9 mouse cellular contexts compared by ENCODE assay signal in genomic region chr7:116262101-116262500, GRCm38 (mm10). TPM values are rescaled to one million over a fixed set of nuclear protein-coding genes. Genes with fewer than 3 reads are reported as not detected.
DNase-seq lines count a peak whose midpoint lies in the region; ATAC-seq and TF ChIP-seq lines count a peak whose summit lies in the region.
"Had no signal": no experiment of that assay in that cellular context is flagged by ENCODE, and none has a peak within 500 bp of the region (broad histone marks: within the 10 kb centered on the region; RNA-seq: fewer than 3 reads in every experiment).

No protein-coding gene starts in this region.

- no peaks in the 10 kb centered on the region for H3K36me3 ChIP-seq in intestine, embryonic 14.5 days (ENCODE audit: control insufficient read depth, insufficient read depth, low read length)
- H3K36me3 ChIP-seq in intestine, embryonic 16.5 days (ENCODE audit: control insufficient read depth, insufficient read depth, low read length): no peaks in the 10 kb centered on the region
- peaks cover 7% of the 10 kb centered on the region for H3K36me3 ChIP-seq in G1E (replicated peaks)
- H3K36me3 ChIP-seq in forebrain, embryonic 15.5 days: no peaks in the 10 kb centered on the region
- no peaks in the 10 kb centered on the region for H3K36me3 ChIP-seq in lung, embryonic 16.5 days (ENCODE audit: control insufficient read depth, insufficient read depth, low read length)
- H3K36me3 ChIP-seq in limb, embryonic 10.5 days: no peaks in the 10 kb centered on the region
- H3K36me3 ChIP-seq: neural tube, embryonic 12.5 days had no signal

- H3K4me1 ChIP-seq in intestine, embryonic 14.5 days (replicated peaks; ENCODE audit: control insufficient read depth, insufficient read depth, low read length): peaks cover 4% of the 10 kb centered on the region; the same call in 1 of the 2 replicates
- peaks cover 23% of the 10 kb centered on the region for H3K4me1 ChIP-seq in intestine, embryonic 16.5 days (ENCODE audit: control insufficient read depth, insufficient read depth, low read length)
- H3K4me1 ChIP-seq in G1E (ENCODE audit: insufficient read depth, low read depth, low read length): peaks cover 30% of the 10 kb centered on the region
- H3K4me1 ChIP-seq in forebrain, embryonic 15.5 days: peaks cover 17% of the 10 kb centered on the region
- H3K4me1 ChIP-seq in lung, embryonic 16.5 days (replicated peaks; ENCODE audit: control insufficient read depth, insufficient read depth, low read length): peaks cover 5% of the 10 kb centered on the region
- peaks cover 18% of the 10 kb centered on the region for H3K4me1 ChIP-seq in limb, embryonic 10.5 days

- WGBS in intestine, embryonic 14.5 days: 36% methylated on average over 4 of the region's 4 CpGs
- 36% methylated on average over 4 of the region's 4 CpGs for WGBS in intestine, embryonic 16.5 days
- 18% methylated on average over 4 of the region's 4 CpGs for WGBS in forebrain, embryonic 15.5 days
- WGBS in lung, embryonic 16.5 days: 26% methylated on average over 4 of the region's 4 CpGs
- 56% methylated on average over 4 of the region's 4 CpGs for WGBS in limb, embryonic 10.5 days

- ATAC-seq in intestine, embryonic 14.5 days (replicated peaks; ENCODE audit: low FRiP score, low TSS enrichment, low read depth): 0 out of 2 replicates have a peak, but pooled peaks have one; percentile 24
- no peak for ATAC-seq in intestine, embryonic 16.5 days
- ATAC-seq in G1E (ENCODE audit: extremely low read depth, insufficient number of reproducible peaks, low FRiP score, poor library complexity, severe bottlenecking): peak; percentile 58; the same call in 1 of the 2 replicates
- peak; percentile 62 for ATAC-seq in forebrain, embryonic 15.5 days (replicated peaks)
- ATAC-seq in lung, embryonic 16.5 days (ENCODE audit: low read depth): peak; percentile 63
- no peak for ATAC-seq in frontal cortex, adult (ENCODE audit: low TSS enrichment)

- no peak overlapping the region for H3K27ac ChIP-seq in intestine, embryonic 14.5 days (ENCODE audit: low read depth)
- no peak overlapping the region for H3K27ac ChIP-seq in intestine, embryonic 16.5 days (ENCODE audit: low read length)
- H3K27ac ChIP-seq in forebrain, embryonic 15.5 days (replicated peaks): no peak overlapping the region
- H3K27ac ChIP-seq in lung, embryonic 16.5 days (ENCODE audit: low read length): no peak overlapping the region
- no peak overlapping the region for H3K27ac ChIP-seq in limb, embryonic 10.5 days
- H3K27ac ChIP-seq: neural tube, embryonic 12.5 days had no signal

- 0 out of 2 replicates have a peak, but pooled peaks have one; percentile 13 for TF ChIP-seq CTCF in G1E (IDR thresholded peaks at IDR 0.05; ENCODE audit: low read depth, low read length)

- intact Hi-C loops in gastrocnemius, postnatal 14 days (cut with DNase I; ENCODE audit: low total_unique reads): no loop called here

- H3K9ac ChIP-seq in intestine, embryonic 14.5 days (ENCODE audit: low read length): no peak overlapping the region
- no peak overlapping the region for H3K9ac ChIP-seq in intestine, embryonic 16.5 days (ENCODE audit: low read depth, low read length)
- H3K9ac ChIP-seq in forebrain, embryonic 15.5 days (replicated peaks): no peak overlapping the region
- no peak overlapping the region for H3K9ac ChIP-seq in lung, embryonic 16.5 days (ENCODE audit: low read length)
- H3K9ac ChIP-seq: neural tube, embryonic 12.5 days had no signal

- no peaks in the 10 kb centered on the region for H3K9me3 ChIP-seq in intestine, embryonic 14.5 days (ENCODE audit: control insufficient read depth, low read length)
- H3K9me3 ChIP-seq in intestine, embryonic 16.5 days (ENCODE audit: control insufficient read depth, low read length): no peaks in the 10 kb centered on the region
- H3K9me3 ChIP-seq in G1E (replicated peaks): no peaks in the 10 kb centered on the region
- H3K9me3 ChIP-seq in forebrain, embryonic 15.5 days: no peaks in the 10 kb centered on the region
- H3K9me3 ChIP-seq in lung, embryonic 16.5 days (ENCODE audit: control insufficient read depth, low read length): no peaks in the 10 kb centered on the region
- H3K9me3 ChIP-seq in limb, embryonic 10.5 days (replicated peaks): no peaks in the 10 kb centered on the region
- H3K9me3 ChIP-seq: neural tube, embryonic 12.5 days had no signal

- no peaks in the 10 kb centered on the region for H3K27me3 ChIP-seq in intestine, embryonic 14.5 days (replicated peaks; ENCODE audit: control insufficient read depth, insufficient read depth, low read length)
- no peaks in the 10 kb centered on the region for H3K27me3 ChIP-seq in intestine, embryonic 16.5 days (replicated peaks; ENCODE audit: control insufficient read depth, insufficient read depth, low read length)
- no peaks in the 10 kb centered on the region for H3K27me3 ChIP-seq in G1E (ENCODE audit: insufficient read depth, low read length)
- no peaks in the 10 kb centered on the region for H3K27me3 ChIP-seq in forebrain, embryonic 15.5 days
- H3K27me3 ChIP-seq in lung, embryonic 16.5 days (ENCODE audit: control insufficient read depth, insufficient read depth, low read depth, low read length): no peaks in the 10 kb centered on the region
- no peaks in the 10 kb centered on the region for H3K27me3 ChIP-seq in limb, embryonic 10.5 days (ENCODE audit: low read depth, poor library complexity, severe bottlenecking)
- H3K27me3 ChIP-seq: neural tube, embryonic 12.5 days had no signal

- H3K4me3 ChIP-seq in intestine, embryonic 14.5 days (ENCODE audit: low read depth, low read length): no peak overlapping the region
- H3K4me3 ChIP-seq in intestine, embryonic 16.5 days (ENCODE audit: low read length): no peak overlapping the region
- H3K4me3 ChIP-seq in G1E (ENCODE audit: low read depth, low read length): no peak overlapping the region
- H3K4me3 ChIP-seq in forebrain, embryonic 15.5 days: no peak overlapping the region
- no peak overlapping the region for H3K4me3 ChIP-seq in lung, embryonic 16.5 days (ENCODE audit: low read length)
- no peak overlapping the region for H3K4me3 ChIP-seq in limb, embryonic 10.5 days
- H3K4me3 ChIP-seq: neural tube, embryonic 12.5 days had no signal

- H3K4me2 ChIP-seq in intestine, embryonic 14.5 days (ENCODE audit: low read length): no peak overlapping the region
- H3K4me2 ChIP-seq in intestine, embryonic 16.5 days (ENCODE audit: low read depth, low read length): no peak overlapping the region
- H3K4me2 ChIP-seq in forebrain, embryonic 15.5 days (replicated peaks): no peak overlapping the region
- no peak overlapping the region for H3K4me2 ChIP-seq in lung, embryonic 16.5 days (ENCODE audit: low read depth, low read length)
- H3K4me2 ChIP-seq: neural tube, embryonic 12.5 days had no signal

- DNase-seq in intestine, embryonic 14.5 days (ENCODE audit: low spot score): no peak
- DNase-seq in G1E (ENCODE audit: low spot score): no peak
- DNase-seq in gastrocnemius, postnatal 14 days: no peak
- DNase-seq in limb, embryonic 10.5 days (ENCODE audit: low spot score): no peak

RNA-seq across cellular contexts. Expression of gene Plekha7, which starts 46.1 kb away (rescaled TPM):
- 10.7 and 10.8 TPM in 2 replicates for polyA plus RNA-seq in intestine, embryonic 14.5 days (2014; fragmentation: Nextera tagmentation; extraction: Ambion mirVana)
- polyA plus RNA-seq in intestine, embryonic 16.5 days (2015; fragmentation: Nextera tagmentation; extraction: Ambion mirVana): 18.7 and 24.3 TPM in 2 replicates
- total RNA-seq in G1E (2014; fragmentation: Nextera tagmentation): 16.8 and 18.5 TPM in 2 replicates
- 9.4 and 10.1 TPM in 2 replicates for total RNA-seq in G1E (2017)
- polyA plus RNA-seq in G1E (2012): 33.4 and 37.8 TPM in 2 replicates
- 9.3 and 9.7 TPM in 2 replicates for polyA plus RNA-seq in forebrain, embryonic 15.5 days (2015; fragmentation: Nextera tagmentation; extraction: Ambion mirVana)
- 10.9 and 14.0 TPM in 2 replicates for polyA plus RNA-seq in lung, embryonic 16.5 days (2015; fragmentation: Nextera tagmentation; extraction: Ambion mirVana)
- 1 to 10 TPM in 1 of 2 experiments, under 1 TPM in 1; 0.95 to 2.3 TPM for total RNA-seq in gastrocnemius, postnatal 14 days (2021)
- polyA plus RNA-seq in limb, embryonic 10.5 days (2016; fragmentation: Nextera tagmentation; extraction: Ambion mirVana): 5.8 and 6.9 TPM in 2 replicates

Comparison
In these comparisons a context has a peak if more than half of its experiments do, and no peak if none do; other contexts are left out.
1. ATAC-seq: peak in intestine, embryonic 14.5 days (single experiment), G1E (single experiment), forebrain, embryonic 15.5 days (single experiment) and lung, embryonic 16.5 days (single experiment); none in intestine, embryonic 16.5 days (single experiment) and frontal cortex, adult (single experiment).